Mouse (Mus musculus) heart, embryonic 15.5 days (tissue): Measurements from ENCODE around the gene Lamc1. TPM values are rescaled to one million over a fixed set of nuclear protein-coding genes. Genes with fewer than 3 reads are reported as not detected.
"Not testable (repeated sequence)": the region's sequence is repeated elsewhere in the genome, so short reads cannot be mapped to it uniquely, and the experiment has no call there.

Experiments used
- ATAC-seq: fragments of 200-750 bp; cut with Nextera tagmentation; replicated peaks from 2 replicates; pipeline ENCODE4 v1.8.0; 2017; ENCODE audit warnings: low read depth, moderate TSS enrichment; ENCODE audit not compliant: insufficient number of reproducible peaks, insufficient read depth, low FRiP score
- H3K27ac ChIP-seq: fragments of 300-500 bp; sonication (generic); 2 replicates; pipeline ENCODE4 v1.5.1; 2015; ENCODE audit warnings: mild to moderate bottlenecking, inconsistent platforms
- H3K27me3 ChIP-seq: fragments of 300-500 bp; sonication (generic); 2 replicates; pipeline ENCODE4 v1.6.1; 2015; ENCODE audit warnings: inconsistent platforms
- H3K36me3 ChIP-seq: fragments of 300-500 bp; sonication (generic); 2 replicates; pipeline ENCODE4 v1.6.1; 2015; ENCODE audit warnings: mild to moderate bottlenecking, inconsistent platforms
- H3K4me1 ChIP-seq: fragments of 300-500 bp; sonication (generic); replicated peaks from 2 replicates; pipeline ENCODE4 v1.6.1; 2015; ENCODE audit warnings: inconsistent platforms
- H3K4me2 ChIP-seq: fragments of 300-500 bp; sonication (generic); 2 replicates; pipeline ENCODE4 v1.6.1; 2015; ENCODE audit warnings: inconsistent platforms, mild to moderate bottlenecking, moderate library complexity
- H3K4me3 ChIP-seq: fragments of 300-500 bp; sonication (generic); 2 replicates; pipeline ENCODE4 v1.5.1; 2015; ENCODE audit warnings: mild to moderate bottlenecking, inconsistent platforms
- H3K9ac ChIP-seq: fragments of 300-500 bp; sonication (generic); 2 replicates; pipeline ENCODE4 v1.6.1; 2015; ENCODE audit warnings: mild to moderate bottlenecking, inconsistent platforms
- H3K9me3 ChIP-seq: fragments of 300-500 bp; sonication (generic); replicated peaks from 2 replicates; pipeline ENCODE4 v1.6.1; 2016; ENCODE audit warnings: inconsistent platforms
- WGBS: fragments of 180-500 bp; shearing (Covaris S2); methylation state at CpG from one replicate; pipeline ENCODE4 v1.1.7; 2015; ENCODE audit warnings: mixed read lengths; 5-methylcytosine and 5-hydroxymethylcytosine counted together
- polyA plus RNA-seq: library from polyadenylated mRNA; unstranded; fragments of >200 nt; fragmentation: Nextera tagmentation; extraction: Ambion mirVana; gene quantifications from 2 replicates; pipeline ENCODE4 v1.2.1, GENCODE M21; 2015

The Lamc1 gene
- polyA plus RNA-seq, 1 experiment from 2014 or later = 74.3 TPM

DNA sequence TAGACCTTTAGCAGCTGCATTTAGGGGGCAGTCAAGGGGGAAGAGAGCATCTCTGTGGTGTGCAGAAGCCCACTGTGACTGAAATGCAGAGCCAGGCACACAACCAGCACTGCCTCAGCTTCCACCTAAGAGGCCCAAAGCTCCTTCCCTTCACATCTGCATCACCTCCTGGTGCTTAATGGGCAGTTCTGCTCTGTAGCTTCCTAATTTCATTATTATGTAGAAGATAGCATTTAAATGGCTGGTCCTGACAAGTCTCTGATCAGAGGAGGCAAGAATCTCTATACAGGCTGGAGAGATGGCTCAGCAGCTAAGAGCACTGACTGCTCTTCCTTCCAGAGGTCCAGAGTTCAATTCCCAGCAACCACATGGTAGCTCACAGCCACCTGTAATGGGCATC, 16.3 kb downstream of the Lamc1 start:
- no peak overlapping the region for H3K4me3 ChIP-seq
- ATAC-seq = no peak
- no peaks in the 10 kb centered on the region for H3K36me3 ChIP-seq
- no peaks in the 10 kb centered on the region for H3K9me3 ChIP-seq
- H3K27me3 ChIP-seq = no peaks in the 10 kb centered on the region
- H3K9ac ChIP-seq = no peak overlapping the region
- peaks cover 70% of the 10 kb centered on the region for H3K4me1 ChIP-seq
- no peak overlapping the region for H3K4me2 ChIP-seq
- 0 out of 2 replicates have a peak overlapping the region, but pooled peaks have one; percentile 1 for H3K27ac ChIP-seq

DNA sequence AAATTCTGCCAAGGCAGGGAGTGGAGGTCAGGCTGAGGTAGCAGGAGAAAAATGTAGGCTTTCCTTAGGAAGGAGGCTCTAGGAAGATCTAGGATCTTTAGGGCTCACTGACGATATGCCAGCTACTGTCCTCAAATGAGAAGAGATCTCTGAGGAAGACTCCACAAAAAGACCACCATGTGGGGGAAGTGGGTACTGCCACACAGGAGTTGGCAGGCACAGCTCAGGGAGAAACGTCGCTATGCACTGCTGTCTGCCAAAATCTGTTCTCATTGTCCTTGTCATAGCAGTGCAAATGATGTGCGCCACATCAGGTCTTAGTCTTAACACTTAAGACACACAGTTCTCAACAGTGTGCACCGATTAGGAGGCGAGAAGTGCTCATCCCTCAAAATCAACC, 17.5 kb downstream of the Lamc1 start:
- no peak overlapping the region for H3K9ac ChIP-seq
- WGBS = 72% methylated on average over 6 of the region's 6 CpGs
- ATAC-seq = no peak
- no peak overlapping the region for H3K4me3 ChIP-seq
- H3K4me1 ChIP-seq = peaks cover 69% of the 10 kb centered on the region
- no peak overlapping the region for H3K4me2 ChIP-seq
- H3K36me3 ChIP-seq = no peaks in the 10 kb centered on the region
- no peaks in the 10 kb centered on the region for H3K9me3 ChIP-seq
- no peak overlapping the region for H3K27ac ChIP-seq
- H3K27me3 ChIP-seq = no peaks in the 10 kb centered on the region

DNA sequence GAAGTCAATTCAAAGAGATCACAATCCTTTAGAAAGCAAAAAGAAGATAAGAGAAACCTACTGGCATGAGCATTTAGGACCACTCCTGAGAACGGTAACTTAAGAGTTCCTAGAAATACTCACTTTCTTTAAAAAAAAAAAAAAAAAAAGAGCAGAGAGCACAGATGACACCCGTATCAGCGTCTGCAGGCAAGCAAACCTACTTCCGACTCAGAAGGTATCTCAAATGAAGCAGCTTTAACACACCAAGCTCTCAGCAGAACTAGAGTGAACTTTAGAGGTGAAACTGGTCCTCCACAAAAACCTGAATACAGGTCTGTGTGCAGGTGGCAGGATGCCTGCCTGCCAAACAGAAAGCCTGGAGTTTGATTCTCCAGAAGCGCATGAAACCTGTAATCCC, 19.6 kb downstream of the Lamc1 start:
- 86% methylated on average over 5 of the region's 5 CpGs for WGBS
- no peak overlapping the region for H3K4me2 ChIP-seq

DNA sequence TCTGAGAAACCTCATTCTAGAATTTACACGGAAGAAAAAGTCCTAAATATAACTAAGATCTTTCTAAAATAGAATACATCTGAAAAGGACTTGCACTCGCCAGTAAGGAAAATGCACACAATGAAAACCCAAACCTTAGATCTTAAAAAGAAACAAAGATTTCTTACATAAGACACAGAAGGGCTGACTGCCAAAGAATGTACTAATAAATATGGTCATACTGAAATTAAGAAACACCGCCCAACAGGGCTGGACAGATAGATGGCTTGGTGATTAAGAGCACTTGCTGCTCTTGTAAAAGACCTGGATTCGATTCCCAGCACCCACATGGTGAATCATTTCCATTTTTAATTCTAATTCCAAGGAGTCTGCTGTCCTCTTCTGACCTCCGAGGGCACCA, 22.4 kb downstream of the Lamc1 start:
- Histone ChIP-seq H3K27ac (no peak overlapping the region), H3K9me3 (no peaks in the 10 kb centered on the region), H3K4me1 (peaks cover 53% of the 10 kb centered on the region), H3K9ac (no peak overlapping the region), H3K4me3 (no peak overlapping the region), H3K4me2 (no peak overlapping the region), H3K36me3 (no peaks in the 10 kb centered on the region), H3K27me3 (no peaks in the 10 kb centered on the region)
- no peak for ATAC-seq
- WGBS = 76% methylated on average over 5 of the region's 5 CpGs

More for the DNA sequence above, 19.6 kb downstream of the Lamc1 start:
- H3K27me3 ChIP-seq = no peaks in the 10 kb centered on the region
- H3K9ac ChIP-seq = no peak overlapping the region
- ATAC-seq = no peak
- H3K9me3 ChIP-seq = no peaks in the 10 kb centered on the region
- H3K4me1 ChIP-seq = peaks cover 65% of the 10 kb centered on the region
- H3K36me3 ChIP-seq = no peaks in the 10 kb centered on the region
- no peak overlapping the region for H3K27ac ChIP-seq
- H3K4me3 ChIP-seq = no peak overlapping the region

DNA sequence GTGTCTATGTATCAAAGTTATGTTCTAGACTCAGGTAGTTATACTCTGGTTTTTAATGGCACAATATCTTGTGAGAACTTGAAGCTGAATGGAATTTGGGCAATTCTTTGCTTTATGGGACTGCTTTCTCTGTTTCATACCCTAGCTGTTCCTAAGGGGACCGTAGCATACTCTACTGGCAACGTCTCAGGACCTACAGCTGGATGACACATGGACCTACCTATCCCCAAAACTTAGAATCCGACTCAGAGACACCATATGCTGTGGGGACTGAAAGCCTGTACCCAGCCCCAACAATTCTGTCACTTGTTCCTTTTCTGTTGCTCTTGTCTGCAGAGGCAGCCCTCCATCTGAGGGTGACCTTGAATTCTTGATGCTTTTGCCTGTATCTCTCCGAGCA, 23.3 kb downstream of the Lamc1 start:
- Histone ChIP-seq H3K27ac (peak overlapping the region; percentile 84), H3K9me3 (no peaks in the 10 kb centered on the region), H3K36me3 (no peaks in the 10 kb centered on the region), H3K4me3 (no peak overlapping the region), H3K9ac (no peak overlapping the region), H3K27me3 (no peaks in the 10 kb centered on the region), H3K4me1 (peaks cover 51% of the 10 kb centered on the region), H3K4me2 (no peak overlapping the region)
- 56% methylated on average over 4 of the region's 4 CpGs for WGBS
- no peak for ATAC-seq

DNA sequence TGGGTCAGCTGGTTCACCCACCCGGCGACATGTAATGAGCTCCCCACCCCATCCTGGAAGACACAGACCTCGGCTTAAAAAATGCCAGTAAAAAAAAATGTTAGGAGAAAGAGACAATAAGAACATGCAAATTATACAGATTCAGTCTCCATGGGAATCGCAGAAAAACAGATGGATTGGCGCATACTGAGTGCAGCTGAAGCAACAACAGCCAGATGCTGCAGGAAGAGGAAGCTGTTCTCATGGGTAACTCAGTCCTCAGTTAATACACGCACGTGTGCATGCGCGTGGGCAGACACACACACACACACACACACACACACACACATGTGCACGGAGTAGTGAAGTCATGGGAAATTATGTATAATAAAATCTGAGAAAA, 23.7 kb downstream of the Lamc1 start:
- Histone ChIP-seq H3K4me1 (peaks cover 55% of the 10 kb centered on the region), H3K4me3 (no peak overlapping the region), H3K27ac (peak overlapping the region; percentile 84), H3K36me3 (no peaks in the 10 kb centered on the region), H3K9ac (peak overlapping the region; percentile 35; the same call in 1 of the 2 replicates), H3K4me2 (peak overlapping the region; percentile 26), H3K27me3 (no peaks in the 10 kb centered on the region), H3K9me3 (no peaks in the 10 kb centered on the region)
- no peak for ATAC-seq
- WGBS = 46% methylated on average over 10 of the region's 10 CpGs

DNA sequence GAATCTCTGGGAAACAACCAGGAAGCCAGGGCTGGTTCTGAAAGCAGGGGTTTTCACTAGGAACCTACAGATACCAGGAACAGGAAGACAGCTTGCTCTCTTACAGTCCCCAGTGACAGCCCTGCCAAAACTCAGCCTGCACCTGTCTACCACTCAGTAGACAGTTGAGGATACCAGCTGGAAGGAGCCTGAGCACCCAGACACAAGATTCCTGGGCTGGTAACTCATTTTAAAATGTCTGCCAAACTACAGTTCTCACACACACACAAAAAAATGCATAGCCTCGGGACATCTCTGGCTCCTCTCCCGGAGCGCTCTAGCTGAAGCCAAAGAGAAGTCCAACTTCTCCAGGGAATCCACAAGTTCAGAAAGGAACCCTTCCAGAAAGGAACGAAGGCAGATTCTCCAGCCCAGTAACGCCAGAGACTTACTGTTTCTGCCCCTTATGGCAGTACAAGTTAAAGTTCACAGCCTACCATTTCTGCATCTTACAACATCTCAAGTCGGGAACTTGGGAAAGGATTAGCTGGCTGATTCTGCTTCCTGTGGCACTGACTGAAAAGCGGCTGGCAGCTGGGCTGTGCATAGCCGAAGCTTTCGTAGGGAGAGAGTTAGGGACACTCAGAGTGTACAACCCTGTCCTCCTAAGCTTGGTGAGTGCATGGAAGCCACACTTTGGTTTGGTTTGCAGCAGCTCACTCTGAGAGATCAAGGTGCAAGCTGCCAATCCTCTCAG, 24.2 kb downstream of the Lamc1 start:
- no peaks in the 10 kb centered on the region for H3K36me3 ChIP-seq
- H3K9me3 ChIP-seq = no peaks in the 10 kb centered on the region
- 27% methylated on average over 9 of the region's 9 CpGs for whole genome bisulfite sequencing
- H3K4me1 ChIP-seq = peaks cover 57% of the 10 kb centered on the region
- peak overlapping the region; percentile 84 for H3K27ac ChIP-seq
- H3K4me3 ChIP-seq = no peak overlapping the region
- ATAC-seq = peak; percentile 30; the same call in 1 of the 2 replicates
- peak overlapping the region; percentile 26 for H3K4me2 ChIP-seq
- no peaks in the 10 kb centered on the region for H3K27me3 ChIP-seq
- H3K9ac ChIP-seq = peak overlapping the region; percentile 35; the same call in 1 of the 2 replicates

DNA sequence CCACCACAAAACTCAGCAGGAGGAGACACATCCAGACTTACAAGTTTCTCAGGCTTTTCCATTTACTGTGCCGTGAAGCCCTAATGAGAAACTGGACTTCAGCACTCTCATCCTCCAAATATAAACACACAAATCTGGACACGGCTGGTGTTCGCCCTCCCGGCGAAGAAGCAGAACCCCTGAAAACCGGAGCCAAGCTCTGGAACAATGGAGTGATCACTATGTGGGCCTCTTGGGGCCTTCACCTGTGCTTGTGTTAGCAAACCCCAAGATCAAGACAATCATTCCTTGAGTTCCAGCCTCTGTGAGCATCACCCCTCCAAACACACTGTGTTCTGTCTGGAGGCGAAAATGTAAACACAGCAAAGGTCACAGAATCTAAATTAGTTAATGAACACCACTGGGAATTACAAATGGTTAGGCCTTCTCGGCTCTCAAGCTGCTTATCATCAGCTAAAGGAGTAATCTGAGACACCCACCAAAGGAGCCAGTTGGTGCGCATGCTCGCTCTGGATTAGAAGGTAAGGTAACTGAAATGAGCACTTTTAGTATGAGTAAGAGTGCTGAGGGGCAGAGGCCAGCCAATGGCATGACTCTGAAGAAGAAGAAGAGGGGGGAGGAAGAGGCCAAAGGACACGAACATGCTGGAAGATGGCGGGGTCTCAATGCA, 24.9 kb downstream of the Lamc1 start:
- no peaks in the 10 kb centered on the region for H3K9me3 ChIP-seq
- H3K4me1 ChIP-seq = peaks cover 58% of the 10 kb centered on the region
- peak overlapping the region; percentile 25; the same call in 1 of the 2 replicates for H3K9ac ChIP-seq
- ATAC-seq = no peak
- peak overlapping the region; percentile 84 for H3K27ac ChIP-seq
- H3K27me3 ChIP-seq = no peaks in the 10 kb centered on the region
- H3K4me2 ChIP-seq = peak overlapping the region; percentile 26; the same call in 1 of the 2 replicates
- WGBS = 63% methylated on average over 12 of the region's 12 CpGs
- H3K36me3 ChIP-seq = no peaks in the 10 kb centered on the region
- H3K4me3 ChIP-seq = no peak overlapping the region

DNA sequence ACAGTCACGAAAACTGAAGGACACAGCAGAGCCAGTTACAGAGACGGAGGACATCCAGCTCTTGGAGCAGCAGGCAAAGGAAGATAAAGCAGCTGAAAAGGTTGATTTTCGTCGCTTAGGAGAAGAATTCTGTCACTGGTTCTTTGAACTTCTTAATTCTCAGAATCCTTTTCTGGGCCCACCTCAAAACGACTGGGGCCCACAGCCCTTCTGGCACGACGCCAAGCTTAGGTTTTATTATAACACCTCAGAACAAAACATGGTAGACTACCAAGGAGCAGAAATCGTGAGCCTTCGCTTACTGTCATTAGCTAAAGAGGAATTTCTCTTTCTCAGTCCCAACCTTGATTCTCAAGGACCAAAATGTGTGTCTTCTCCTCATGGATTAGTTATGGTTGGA, 26.9 kb downstream of the Lamc1 start:
- H3K9me3 ChIP-seq, H3K27ac ChIP-seq, H3K4me2 ChIP-seq, H3K27me3 ChIP-seq, H3K4me3 ChIP-seq, H3K9ac ChIP-seq, H3K36me3 ChIP-seq, ATAC-seq: not testable (repeated sequence)
- peaks cover 49% of the 10 kb centered on the region for H3K4me1 ChIP-seq
- 64% methylated on average over 9 of the region's 9 CpGs for WGBS

DNA sequence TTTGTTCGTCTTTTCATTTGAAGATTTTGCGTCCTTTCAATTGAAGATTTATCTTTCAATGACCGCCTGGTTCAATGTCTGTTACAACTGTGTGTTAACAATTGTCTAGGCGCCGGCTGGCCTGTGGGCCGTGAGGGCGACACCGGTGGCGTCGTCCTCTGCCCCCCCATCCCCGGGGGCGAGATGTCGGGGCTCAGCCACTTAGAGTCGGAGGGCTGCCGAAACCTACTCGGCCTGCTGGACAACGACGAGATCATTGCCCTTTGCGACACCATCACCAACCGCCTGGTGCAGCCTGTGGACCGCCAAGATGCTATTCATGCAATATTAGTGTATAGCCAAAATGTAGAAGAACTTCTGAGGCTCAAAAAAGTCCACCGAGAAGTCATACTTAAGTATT, 27.3 kb downstream of the Lamc1 start:
- ATAC-seq, H3K9ac ChIP-seq, H3K4me2 ChIP-seq, H3K4me3 ChIP-seq, H3K27ac ChIP-seq, H3K36me3 ChIP-seq, H3K27me3 ChIP-seq, H3K9me3 ChIP-seq: not testable (repeated sequence)
- peaks cover 48% of the 10 kb centered on the region for H3K4me1 ChIP-seq
- WGBS = 89% methylated on average over 22 of the region's 22 CpGs

DNA sequence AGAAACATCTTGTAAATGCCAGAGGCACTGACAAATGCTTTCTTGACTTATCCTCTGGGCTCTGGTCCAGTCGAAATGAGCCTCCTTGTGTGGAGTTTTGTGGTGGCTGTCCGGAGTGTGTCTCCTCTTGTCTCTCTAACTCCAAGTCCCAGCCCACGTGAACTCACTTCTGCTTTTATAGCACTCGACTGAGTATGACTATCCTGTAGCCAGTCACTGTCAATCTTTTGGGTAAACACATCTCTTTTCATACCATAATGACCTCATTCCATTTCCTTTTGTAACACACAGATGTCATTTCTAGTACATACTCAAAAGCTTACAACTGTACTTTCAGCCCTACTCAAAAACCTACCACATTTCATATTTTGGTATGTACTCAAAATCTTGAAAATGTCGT, 33.1 kb downstream of the Lamc1 start:
- not testable (repeated sequence) for H3K36me3 ChIP-seq, H3K9me3 ChIP-seq, H3K4me3 ChIP-seq, H3K4me2 ChIP-seq, H3K27ac ChIP-seq, H3K27me3 ChIP-seq, H3K9ac ChIP-seq
- 44% methylated on average over 5 of the region's 5 CpGs for WGBS
- peaks cover 32% of the 10 kb centered on the region for H3K4me1 ChIP-seq
- ATAC-seq = 0 out of 2 replicates have a peak, but pooled peaks have one; percentile 27
